Mouse (Mus musculus) gastrocnemius, postnatal 36 days (tissue): Measurements from ENCODE around the gene Ly6g. TPM values are rescaled to one million over a fixed set of nuclear protein-coding genes. Genes with fewer than 3 reads are reported as not detected.
"Not testable (repeated sequence)": the region's sequence is repeated elsewhere in the genome, so short reads cannot be mapped to it uniquely, and the experiment has no call there.

Source experiments
- DNase-seq, 2 experiments: peaks; one replicate each; pipeline ENCODE4 v3.0.0; 2022
- intact Hi-C: fragments of 180-260 bp; cut with DNase I; formaldehyde crosslinking; loops from one replicate; pipeline ENCODE4 v1.15.1; 2025
- long read RNA-seq, 2 experiments: library from polyadenylated mRNA; stranded (forward); transcript quantifications; one replicate each; pipeline ENCODE4 v2.0.0; 2021
- total RNA-seq, 2 experiments: library from RNA; stranded (reverse); gene quantifications; 2 replicates each; pipeline ENCODE4 v1.2.3; 2021

The Ly6g gene
- not detected for total RNA-seq
- long read RNA-seq, experiment 1, result 0 reads
- long read RNA-seq, experiment 2, result 0 reads

DNA sequence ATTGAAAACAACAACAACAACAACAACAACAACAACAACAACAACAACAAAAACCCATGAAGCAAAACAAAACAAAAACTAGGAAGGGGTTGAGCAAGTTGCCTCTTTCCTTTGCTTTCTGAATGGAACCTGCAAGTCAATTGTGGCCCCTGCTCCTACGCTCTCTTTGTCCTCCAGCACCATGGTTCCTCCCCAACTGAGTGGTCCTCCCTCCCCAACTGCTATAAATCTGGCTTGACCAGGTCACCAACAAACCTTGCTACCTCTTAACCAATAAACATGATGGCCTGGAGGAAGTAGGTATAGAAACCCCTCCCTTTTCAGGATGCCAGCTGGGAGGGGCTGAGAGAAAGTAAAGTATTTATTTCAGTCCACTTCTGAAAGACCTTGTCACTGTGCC, at the start of gene Ly6g:
Gene Ly6g (plus strand): TSS at position 301 of the 400 bp plus-strand sequence.
- intact Hi-C loops, result no loop called here
- no peak for DNase-seq

DNA sequence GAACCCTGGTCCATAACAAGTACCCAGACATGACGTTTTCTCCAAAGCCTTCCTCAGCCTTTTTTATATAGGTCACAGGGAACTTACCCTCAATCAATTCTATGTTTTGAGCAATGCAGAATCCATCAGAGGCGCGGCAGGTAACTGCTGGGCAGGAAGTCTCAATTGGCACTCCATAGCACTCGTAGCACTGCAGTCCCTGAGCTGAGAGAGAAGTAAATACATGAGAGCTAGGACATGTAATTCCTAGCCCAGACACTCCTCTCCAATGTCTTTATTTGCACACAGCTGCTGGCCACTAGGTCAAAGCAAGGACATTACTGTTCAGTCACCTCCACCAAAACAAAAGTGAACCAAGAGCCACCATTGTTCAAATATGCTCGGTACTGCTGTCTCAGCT, 44.6 kb upstream of the Ly6g start:
- intact Hi-C loops, result not testable (repeated sequence)

GRCm38 (mm10) chr15:75111861-75112630, 43.0 kb upstream of the Ly6g start, which contains the start of gene Ly6c2:
Ly6c2 (minus strand) TSS chr15:75111970.
- DNase-seq, intact Hi-C loops: not testable (repeated sequence)

More for the DNA sequence above, 44.6 kb upstream of the Ly6g start:
- not testable (repeated sequence) for DNase-seq

DNA sequence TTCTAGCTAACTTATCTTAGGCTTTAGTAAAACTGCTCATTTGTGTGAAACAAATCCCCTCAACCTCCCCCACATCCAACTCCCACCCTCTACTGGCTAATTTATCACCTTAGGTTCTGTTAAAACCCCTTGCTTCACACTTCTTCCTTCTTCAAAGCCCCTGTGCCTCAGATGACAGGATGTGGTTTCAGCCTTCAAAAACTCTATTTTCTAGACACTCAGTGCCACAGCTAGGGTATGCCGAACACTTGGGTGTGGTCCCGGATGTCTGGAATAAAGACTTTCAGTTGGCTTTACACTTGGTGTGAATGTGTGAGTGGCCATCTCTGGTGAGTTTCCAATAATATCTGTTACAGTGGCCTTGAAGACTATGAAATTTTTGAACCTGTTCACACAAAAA, 38.5 kb upstream of the Ly6g start:
- intact Hi-C loops, result no loop called here
- DNase-seq, result no peak

- DNase-seq, intact Hi-C loops: not testable (repeated sequence)
Observed at GRCm38 (mm10) chr15:75117481-75117880, 37.6 kb upstream of the Ly6g start.

DNA sequence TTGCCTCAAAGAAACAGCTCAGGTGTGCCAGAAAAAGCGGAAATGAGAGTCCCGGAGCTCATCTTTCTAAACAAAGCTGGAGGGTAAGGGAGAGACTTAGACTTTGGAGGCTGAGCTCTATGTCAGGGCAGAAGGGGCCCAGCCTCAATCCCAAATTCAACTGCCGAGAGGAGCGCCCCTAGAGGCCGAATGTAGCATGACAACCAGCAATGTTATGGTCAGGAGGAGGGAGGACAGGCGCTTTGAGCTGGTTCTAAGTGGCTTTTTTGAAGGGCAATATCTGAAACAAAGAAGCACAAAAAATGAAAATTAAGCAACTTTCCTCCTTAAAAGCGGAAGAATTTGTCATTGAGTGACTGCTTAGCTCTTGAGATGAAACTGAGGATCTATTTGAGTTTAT, 36.3 kb upstream of the Ly6g start:
- intact Hi-C loops, result not testable (repeated sequence)

GRCm38 (mm10) chr15:75120066-75120465, 35.0 kb upstream of the Ly6g start:
- intact Hi-C loops, result no loop called here
- DNase-seq, result no peak

More for the DNA sequence above, 36.3 kb upstream of the Ly6g start:
- DNase-seq, result not testable (repeated sequence)

DNA sequence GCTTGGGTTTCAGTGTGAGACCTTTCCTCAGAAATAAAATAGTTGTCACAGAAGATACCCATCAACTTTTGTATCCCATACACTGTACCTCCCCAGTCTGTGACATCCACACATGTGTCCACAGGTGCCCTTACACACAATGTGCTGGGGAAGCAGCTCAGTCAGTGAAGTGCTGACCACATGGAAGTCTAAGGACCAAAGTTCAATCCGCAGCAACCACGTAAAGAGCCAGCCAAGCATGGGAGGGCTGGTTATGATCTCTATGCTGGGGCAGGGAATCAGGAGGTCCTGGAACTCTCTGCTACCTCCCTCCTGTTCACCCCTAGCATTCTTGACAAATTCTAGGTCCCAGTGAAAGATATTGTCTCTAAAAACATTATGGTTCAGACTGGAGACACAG, 22.7 kb upstream of the Ly6g start:
- DNase-seq, intact Hi-C loops: not testable (repeated sequence)

- intact Hi-C loops, result not testable (repeated sequence)
Observed at GRCm38 (mm10) chr15:75135090-75135783, 19.8 kb upstream of the Ly6g start.

DNA sequence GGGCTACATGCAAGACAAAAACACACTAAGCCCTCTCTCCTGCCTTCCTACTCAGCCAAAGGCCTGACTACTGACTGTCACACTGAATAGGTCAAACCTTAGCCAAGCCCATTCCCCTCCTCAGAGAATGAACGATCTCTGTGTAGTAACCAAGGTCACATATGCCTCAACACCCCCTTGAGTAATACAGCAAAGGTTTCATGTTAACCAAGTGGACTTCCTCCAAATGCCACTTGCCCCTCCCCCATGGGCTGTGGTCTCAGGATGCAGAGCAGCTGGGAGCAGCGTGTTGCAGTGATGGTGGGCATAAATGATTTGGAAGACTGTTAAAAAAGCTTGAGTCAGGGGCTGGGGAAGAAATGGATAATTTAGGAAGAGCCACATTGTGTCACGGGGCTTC, 17.3 kb upstream of the Ly6g start:
- DNase-seq, intact Hi-C loops: not testable (repeated sequence)

More at GRCm38 (mm10) chr15:75135090-75135783, 19.8 kb upstream of the Ly6g start:
- not testable (repeated sequence) for DNase-seq

GRCm38 (mm10) chr15:75141812-75142360, 13.2 kb upstream of the Ly6g start:
- intact Hi-C loops, DNase-seq: not testable (repeated sequence)

- no peak for DNase-seq
- intact Hi-C loops, result no loop called here
Observed at GRCm38 (mm10) chr15:75143735-75144134, 11.3 kb upstream of the Ly6g start.

DNA sequence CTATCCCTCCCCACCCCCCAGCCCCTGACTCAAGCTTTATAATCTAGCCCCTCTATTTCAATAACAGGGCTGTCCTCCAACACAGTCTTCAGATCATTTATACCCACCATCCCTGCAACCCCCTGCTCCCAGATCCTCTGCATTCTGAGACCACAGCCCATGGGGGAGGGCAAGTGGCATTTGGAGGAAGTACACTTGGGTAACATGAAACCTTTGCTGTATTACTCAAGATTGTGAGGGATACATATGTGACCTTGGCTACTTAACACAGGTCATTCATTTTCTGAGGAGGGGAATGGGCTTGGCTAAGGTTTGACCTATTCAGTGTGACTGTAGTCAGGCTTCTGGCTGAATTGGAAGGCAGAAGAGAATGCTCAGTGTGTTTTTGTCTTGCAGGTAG, 2.0 kb upstream of the Ly6g start:
- intact Hi-C loops, result no loop called here
- no peak for DNase-seq

GRCm38 (mm10) chr15:75157646-75158045, 2.6 kb downstream of the Ly6g start:
- intact Hi-C loops, result no loop called here
- DNase-seq, result no peak

DNA sequence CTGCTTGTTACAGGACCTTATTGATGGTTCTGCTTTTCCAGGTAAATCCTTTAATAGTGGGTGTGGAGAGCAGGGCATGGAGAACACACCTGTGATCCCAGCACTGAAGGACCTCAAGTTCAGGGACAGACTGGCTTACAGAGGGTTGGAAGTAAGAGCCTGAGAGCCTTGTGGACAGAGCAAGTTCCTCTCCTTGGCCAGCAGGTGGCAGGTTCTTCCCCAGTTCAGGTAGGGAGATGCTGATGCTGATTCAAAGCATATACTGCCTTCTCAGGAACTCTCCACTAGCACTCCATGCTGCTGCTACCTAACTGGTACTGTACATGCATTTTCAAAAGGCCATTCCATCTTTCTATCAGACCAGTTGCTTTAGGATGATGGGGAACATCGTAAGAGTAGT, 20.5 kb downstream of the Ly6g start:
- no peak for DNase-seq

GRCm38 (mm10) chr15:75186291-75186690, 31.3 kb downstream of the Ly6g start:
- DNase-seq, result no peak
- intact Hi-C loops, result no loop called here

More for the DNA sequence above, 20.5 kb downstream of the Ly6g start:
- intact Hi-C loops, result no loop called here

- DNase-seq, result no peak
- intact Hi-C loops, result no loop called here
Observed at GRCm38 (mm10) chr15:75189116-75189515, 34.1 kb downstream of the Ly6g start.

GRCm38 (mm10) chr15:75190560-75190959, 35.5 kb downstream of the Ly6g start:
- intact Hi-C loops, DNase-seq: not testable (repeated sequence)
